Mouse (Mus musculus) stomach, embryonic 16.5 days (tissue): ENCODE measurements at regions not wholly inside any gene's neighbourhood (a gene's known extent, or its start where the extent isn't known, plus 50 kb on each side); places are given as distances from the start of the nearest gene placed in this dataset.

Experiments used
- ATAC-seq: fragments of 200-750 bp; cut with Nextera tagmentation; 2 replicates; pipeline ENCODE4 v1.8.0; 2017; ENCODE audit warnings: moderate number of reproducible peaks, moderate TSS enrichment; ENCODE audit not compliant: insufficient read depth, low FRiP score
- H3K27ac ChIP-seq: fragments of 300-500 bp; sonication (generic); 2 replicates; pipeline ENCODE4 v1.5.1; 2014; ENCODE audit warnings: low read length
- H3K27me3 ChIP-seq: fragments of 300-500 bp; sonication (generic); 2 replicates; pipeline ENCODE4 v1.6.1; 2014; ENCODE audit warnings: low read length, control low read depth, mixed read lengths; ENCODE audit not compliant: control insufficient read depth, insufficient read depth
- H3K36me3 ChIP-seq: fragments of 300-500 bp; sonication (generic); 2 replicates; pipeline ENCODE4 v1.6.1; 2014; ENCODE audit warnings: low read length; ENCODE audit not compliant: control insufficient read depth, insufficient read depth
- H3K4me1 ChIP-seq: fragments of 300-500 bp; sonication (generic); 2 replicates; pipeline ENCODE4 v1.6.1; 2014; ENCODE audit warnings: low read length, control low read depth, mixed read lengths; ENCODE audit not compliant: control insufficient read depth, insufficient read depth
- H3K4me2 ChIP-seq: fragments of 300-500 bp; sonication (generic); 2 replicates; pipeline ENCODE4 v1.6.1; 2014; ENCODE audit warnings: low read depth, low read length, mixed read lengths
- H3K4me3 ChIP-seq: fragments of 300-500 bp; sonication (generic); replicated peaks from 2 replicates; pipeline ENCODE4 v1.5.1; 2014; ENCODE audit warnings: mild to moderate bottlenecking, low read length
- H3K9ac ChIP-seq: fragments of 300-500 bp; sonication (generic); 2 replicates; pipeline ENCODE4 v1.6.1; 2014; ENCODE audit warnings: low read length
- H3K9me3 ChIP-seq: fragments of 300-500 bp; sonication (generic); replicated peaks from 2 replicates; pipeline ENCODE4 v1.6.1; 2016; ENCODE audit warnings: low read length, control low read depth; ENCODE audit not compliant: control insufficient read depth
- WGBS: fragments of 180-500 bp; shearing (Covaris S2); extraction: QIAGEN DNeasy Blood & Tissue Kit; methylation state at CpG from one replicate; pipeline ENCODE4 v1.1.7; 2014; 5-methylcytosine and 5-hydroxymethylcytosine counted together

GRCm38 (mm10) chr13:106318980-106319379 lies 617.8 kb downstream of the Ipo11 start:
- Histone ChIP-seq H3K27ac (no peak overlapping the region), H3K9me3 (no peaks in the 10 kb centered on the region), H3K4me2 (no peak overlapping the region), H3K9ac (no peak overlapping the region), H3K4me1 (no peaks in the 10 kb centered on the region), H3K4me3 (no peak overlapping the region), H3K36me3 (no peaks in the 10 kb centered on the region), H3K27me3 (no peaks in the 10 kb centered on the region)
- WGBS = 76% methylated on average over 3 of the region's 3 CpGs
- no peak for ATAC-seq

- 83% methylated on average over 6 of the region's 6 CpGs for WGBS
- H3K4me2 ChIP-seq = no peak overlapping the region
- no peaks in the 10 kb centered on the region for H3K27me3 ChIP-seq
- no peaks in the 10 kb centered on the region for H3K9me3 ChIP-seq
- H3K27ac ChIP-seq = no peak overlapping the region
- H3K9ac ChIP-seq = no peak overlapping the region
- no peak overlapping the region for H3K4me3 ChIP-seq
- no peak for ATAC-seq
- H3K36me3 ChIP-seq = no peaks in the 10 kb centered on the region
- H3K4me1 ChIP-seq = no peaks in the 10 kb centered on the region
Observed at GRCm38 (mm10) chr13:106318476-106318875, 618.3 kb downstream of the Ipo11 start.

- H3K27ac ChIP-seq = no peak overlapping the region
- H3K4me3 ChIP-seq = no peak overlapping the region
- no peaks in the 10 kb centered on the region for H3K36me3 ChIP-seq
- ATAC-seq = no peak
- no peak overlapping the region for H3K4me2 ChIP-seq
- H3K4me1 ChIP-seq = no peaks in the 10 kb centered on the region
- WGBS = 53% methylated on average over 2 of the region's 2 CpGs
- H3K9me3 ChIP-seq = no peaks in the 10 kb centered on the region
- H3K27me3 ChIP-seq = no peaks in the 10 kb centered on the region
- H3K9ac ChIP-seq = no peak overlapping the region
Observed at GRCm38 (mm10) chr13:106317300-106317699, 619.5 kb downstream of the Ipo11 start.

GRCm38 (mm10) chr13:106281181-106281580 lies 655.6 kb downstream of the Ipo11 start:
- H3K4me2 ChIP-seq = no peak overlapping the region
- no peaks in the 10 kb centered on the region for H3K4me1 ChIP-seq
- H3K36me3 ChIP-seq = no peaks in the 10 kb centered on the region
- no peak overlapping the region for H3K9ac ChIP-seq
- ATAC-seq = no peak
- no peaks in the 10 kb centered on the region for H3K9me3 ChIP-seq
- WGBS = 35% methylated on average over 3 of the region's 3 CpGs
- no peak overlapping the region for H3K4me3 ChIP-seq
- H3K27me3 ChIP-seq = no peaks in the 10 kb centered on the region
- no peak overlapping the region for H3K27ac ChIP-seq

- H3K27ac ChIP-seq = no peak overlapping the region
- no peak for ATAC-seq
- no peak overlapping the region for H3K4me3 ChIP-seq
- H3K4me1 ChIP-seq = no peaks in the 10 kb centered on the region
- no peaks in the 10 kb centered on the region for H3K9me3 ChIP-seq
- 76% methylated on average over 1 of the region's 1 CpGs for WGBS
- no peak overlapping the region for H3K9ac ChIP-seq
- no peak overlapping the region for H3K4me2 ChIP-seq
- H3K36me3 ChIP-seq = no peaks in the 10 kb centered on the region
- no peaks in the 10 kb centered on the region for H3K27me3 ChIP-seq
Observed at GRCm38 (mm10) chr13:106259874-106260273, 676.9 kb downstream of the Ipo11 start.
